Mouse (Mus musculus): ENCODE results near the gene Polr1d.

Polr1d gene

GRCm38 (mm10) chr5:147086816-147087215, 10.0 kb downstream of the Polr1d start:
- ATAC-seq (ENCODE audit: low TSS enrichment), result no peak

GRCm38 (mm10) chr5:147089836-147090235, 13.0 kb downstream of the Polr1d start:
- no peak for ATAC-seq (ENCODE audit: low TSS enrichment)

GRCm38 (mm10) chr5:147090256-147090963, 13.6 kb downstream of the Polr1d start:
- ATAC-seq (ENCODE audit: low TSS enrichment), result peak; percentile 90

GRCm38 (mm10) chr5:147092448-147092847, 15.6 kb downstream of the Polr1d start:
- no peak for ATAC-seq (ENCODE audit: low TSS enrichment)

GRCm38 (mm10) chr5:147094296-147094695, 17.4 kb downstream of the Polr1d start:
- no peak for ATAC-seq (ENCODE audit: low TSS enrichment)

- ATAC-seq (ENCODE audit: low TSS enrichment), result no peak
These were observed 19.7 kb downstream of the Polr1d start for GRCm38 (mm10) chr5:147096586-147096985.

- ATAC-seq (ENCODE audit: low TSS enrichment), result no peak
These were observed 21.8 kb downstream of the Polr1d start for GRCm38 (mm10) chr5:147098667-147099066.

GRCm38 (mm10) chr5:147100180-147100579, 23.3 kb downstream of the Polr1d start:
- no peak for ATAC-seq (ENCODE audit: low TSS enrichment)

GRCm38 (mm10) chr5:147102295-147102694, 25.4 kb downstream of the Polr1d start:
- no peak for ATAC-seq (ENCODE audit: low TSS enrichment)

- no peak for ATAC-seq (ENCODE audit: low TSS enrichment)
These were observed 30.4 kb downstream of the Polr1d start for GRCm38 (mm10) chr5:147107276-147107675.

GRCm38 (mm10) chr5:147108861-147109591, 32.2 kb downstream of the Polr1d start:
- ATAC-seq (ENCODE audit: low TSS enrichment), result no peak

- no peak for ATAC-seq (ENCODE audit: low TSS enrichment)
These were observed 37.9 kb downstream of the Polr1d start for GRCm38 (mm10) chr5:147114738-147115137.

GRCm38 (mm10) chr5:147115631-147116030, 38.8 kb downstream of the Polr1d start:
- no peak for ATAC-seq (ENCODE audit: low TSS enrichment)

GRCm38 (mm10) chr5:147117027-147117426, 40.2 kb downstream of the Polr1d start:
- ATAC-seq (ENCODE audit: low TSS enrichment), result no peak

GRCm38 (mm10) chr5:147121146-147121545, 44.3 kb downstream of the Polr1d start:
- no peak for ATAC-seq (ENCODE audit: low TSS enrichment)

GRCm38 (mm10) chr5:147124794-147125193, 47.9 kb downstream of the Polr1d start:
- ATAC-seq (ENCODE audit: low TSS enrichment), result no peak

GRCm38 (mm10) chr5:147125542-147126185, 48.8 kb downstream of the Polr1d start:
- no peak for ATAC-seq (ENCODE audit: low TSS enrichment)

GRCm38 (mm10) chr5:147127860-147128259, 51.0 kb downstream of the Polr1d start:
- no peak for ATAC-seq (ENCODE audit: low TSS enrichment)

- ATAC-seq (ENCODE audit: low TSS enrichment), result no peak
These were observed 52.6 kb downstream of the Polr1d start for GRCm38 (mm10) chr5:147129484-147129883.

GRCm38 (mm10) chr5:147131912-147132311, 55.1 kb downstream of the Polr1d start:
- ATAC-seq (ENCODE audit: low TSS enrichment), result no peak

GRCm38 (mm10) chr5:147133662-147134061, 56.8 kb downstream of the Polr1d start:
- no peak for ATAC-seq (ENCODE audit: low TSS enrichment)

GRCm38 (mm10) chr5:147134341-147135088, 57.7 kb downstream of the Polr1d start:
- ATAC-seq (ENCODE audit: low TSS enrichment), result no peak

All from frontal cortex, adult (tissue).